Mouse (Mus musculus): ENCODE measurements at regions not wholly inside any gene's neighbourhood (a gene's known extent, or its start where the extent isn't known, plus 50 kb on each side); places are given as distances from the start of the nearest gene placed in this dataset.

- H3K27me3 ChIP-seq (ENCODE audit: insufficient read depth, low read length): no peaks in the 10 kb centered on the region
- no peak overlapping the region for H3K9ac ChIP-seq
- 44% methylated on average over 3 of the region's 3 CpGs for WGBS
- no peak for TF ChIP-seq CTCF (IDR thresholded peaks at IDR 0.05; ENCODE audit: low read depth)
- no peak overlapping the region for H3K4me2 ChIP-seq
- H3K36me3 ChIP-seq (ENCODE audit: insufficient read depth): no peaks in the 10 kb centered on the region
- DNase-seq (peak; percentile 45), ATAC-seq (ENCODE audit: insufficient read depth) (peak; percentile 69; the same call in 1 of the 2 replicates)
- H3K4me1 ChIP-seq (ENCODE audit: insufficient read depth): no peaks in the 10 kb centered on the region
- H3K4me3 ChIP-seq (ENCODE audit: low read depth, low read length): no peak overlapping the region
- no peak overlapping the region for H3K27ac ChIP-seq (ENCODE audit: low read depth)
- no peaks in the 10 kb centered on the region for H3K9me3 ChIP-seq (ENCODE audit: low read depth, low read length)
These were observed 236.5 kb upstream of the Dach1 start for GRCm38 (mm10) chr14:98405936-98406635.

- H3K4me2 ChIP-seq: no peak overlapping the region
- no peak for TF ChIP-seq CTCF (IDR thresholded peaks at IDR 0.05; ENCODE audit: low read depth)
- H3K36me3 ChIP-seq (ENCODE audit: insufficient read depth): no peaks in the 10 kb centered on the region
- 89% methylated on average over 5 of the region's 5 CpGs for WGBS
- no peak overlapping the region for H3K4me3 ChIP-seq (ENCODE audit: low read depth, low read length)
- H3K9me3 ChIP-seq (ENCODE audit: low read depth, low read length): no peaks in the 10 kb centered on the region
- H3K27ac ChIP-seq (ENCODE audit: low read depth): no peak overlapping the region
- H3K4me1 ChIP-seq (ENCODE audit: insufficient read depth): no peaks in the 10 kb centered on the region
- H3K9ac ChIP-seq: no peak overlapping the region
- H3K27me3 ChIP-seq (ENCODE audit: insufficient read depth, low read length): no peaks in the 10 kb centered on the region
- DNase-seq: no peak
- ATAC-seq (ENCODE audit: insufficient read depth): no peak
These were observed 234.5 kb upstream of the Dach1 start for GRCm38 (mm10) chr14:98404026-98404425.

- no peaks in the 10 kb centered on the region for H3K27me3 ChIP-seq (ENCODE audit: insufficient read depth, low read length)
- no peak for TF ChIP-seq CTCF (IDR thresholded peaks at IDR 0.05; ENCODE audit: low read depth)
- no peaks in the 10 kb centered on the region for H3K4me1 ChIP-seq (ENCODE audit: insufficient read depth)
- 62% methylated on average over 4 of the region's 4 CpGs for WGBS
- no peak overlapping the region for H3K27ac ChIP-seq (ENCODE audit: low read depth)
- no peak for ATAC-seq (ENCODE audit: insufficient read depth)
- H3K36me3 ChIP-seq (ENCODE audit: insufficient read depth): no peaks in the 10 kb centered on the region
- DNase-seq: no peak
- H3K9me3 ChIP-seq (ENCODE audit: low read depth, low read length): no peaks in the 10 kb centered on the region
- no peak overlapping the region for H3K4me2 ChIP-seq
- H3K9ac ChIP-seq: no peak overlapping the region
- H3K4me3 ChIP-seq (ENCODE audit: low read depth, low read length): no peak overlapping the region
These were observed 218.3 kb upstream of the Dach1 start for GRCm38 (mm10) chr14:98387871-98388270.

Data from lung, embryonic 14.5 days (tissue).